Mouse (Mus musculus) neutrophil, adult 5-6 weeks (primary cell): ENCODE results near the gene Sez6l. TPM values are rescaled to one million over a fixed set of nuclear protein-coding genes. Genes with fewer than 3 reads are reported as not detected.

Experiments
- ATAC-seq: fragments of 151-379, 151-347 bp; 2 replicates; pipeline ENCODE4 v1.8.0; 2017; ENCODE audit warnings: mild to moderate bottlenecking, moderate TSS enrichment; ENCODE audit not compliant: insufficient number of reproducible peaks, poor library complexity, low FRiP score, severe bottlenecking; ENCODE audit errors: extremely low read depth
- total RNA-seq: library from RNA; stranded (forward); fragments of 200-1000 nt; gene quantifications from 2 replicates; pipeline ENCODE4 v1.2.3, GENCODE M21; 2017

The Sez6l gene
- total RNA-seq, 1 experiment from 2014 or later, result not detected

GRCm38 (mm10) chr5:112518773-112519172 lies 58.2 kb downstream of the Sez6l start:
- no peak for ATAC-seq

- ATAC-seq, result no peak
These were observed 59.5 kb downstream of the Sez6l start for GRCm38 (mm10) chr5:112517454-112517853.

GRCm38 (mm10) chr5:112516527-112516926 lies 60.5 kb downstream of the Sez6l start:
- no peak for ATAC-seq

- no peak for ATAC-seq
These were observed 66.6 kb downstream of the Sez6l start for GRCm38 (mm10) chr5:112510351-112510750.

- ATAC-seq, result no peak
These were observed 67.1 kb downstream of the Sez6l start for GRCm38 (mm10) chr5:112509916-112510315.

- no peak for ATAC-seq
These were observed 71.4 kb downstream of the Sez6l start for GRCm38 (mm10) chr5:112505595-112505994.

- ATAC-seq, result no peak
These were observed 75.6 kb downstream of the Sez6l start for GRCm38 (mm10) chr5:112501384-112501783.

- no peak for ATAC-seq
These were observed 76.9 kb downstream of the Sez6l start for GRCm38 (mm10) chr5:112499918-112500682.

GRCm38 (mm10) chr5:112498921-112499917 lies 77.8 kb downstream of the Sez6l start:
- no peak for ATAC-seq

- no peak for ATAC-seq
These were observed 80.1 kb downstream of the Sez6l start for GRCm38 (mm10) chr5:112496753-112497369.

GRCm38 (mm10) chr5:112493492-112493891 lies 83.5 kb downstream of the Sez6l start:
- ATAC-seq, result no peak

- ATAC-seq, result no peak
These were observed 85.5 kb downstream of the Sez6l start for GRCm38 (mm10) chr5:112491489-112491888.

GRCm38 (mm10) chr5:112488101-112488776 lies 88.7 kb downstream of the Sez6l start:
- no peak for ATAC-seq

- ATAC-seq, result no peak
These were observed 89.5 kb downstream of the Sez6l start for GRCm38 (mm10) chr5:112487504-112487903.

GRCm38 (mm10) chr5:112486415-112486814 lies 90.6 kb downstream of the Sez6l start:
- ATAC-seq, result no peak

GRCm38 (mm10) chr5:112484924-112485715 lies 91.9 kb downstream of the Sez6l start:
- no peak for ATAC-seq

- ATAC-seq, result no peak
These were observed 94.0 kb downstream of the Sez6l start for GRCm38 (mm10) chr5:112483030-112483429.

- no peak for ATAC-seq
These were observed 94.4 kb downstream of the Sez6l start for GRCm38 (mm10) chr5:112482551-112482950.
